In genomic region chr9:103180807-103181565, GRCm38 (mm10) we compare ENCODE assay signal across 7 mouse cellular contexts. TPM values are rescaled to one million over a fixed set of nuclear protein-coding genes. Genes with fewer than 3 reads are reported as not detected.
A peak's percentile ranks its signal among the peaks of the same experiment; 100 is the strongest.
DNase-seq lines count a peak whose midpoint lies in the region; ATAC-seq and TF ChIP-seq lines count a peak whose summit lies in the region.

No protein-coding gene starts in this region.

- WGBS in heart, embryonic 10.5 days: 1% methylated on average over 20 of the region's 20 CpGs
- 2% methylated on average over 20 of the region's 20 CpGs for WGBS in liver, embryonic 11.5 days

- no peak for TF ChIP-seq CTCF in embryonic fibroblast, embryonic 13.5 days (IDR thresholded peaks at IDR 0.05; ENCODE audit: borderline replicate concordance, insufficient read depth, low read length)

- peak overlapping the region; percentile 61 for H3K9ac ChIP-seq in liver, embryonic 11.5 days (ENCODE audit: low read depth, low read length)

- peak; percentile 76 for TF ChIP-seq POLR2A in embryonic fibroblast, embryonic 13.5 days (IDR thresholded peaks at IDR 0.05; ENCODE audit: low read depth, low read length)

- H3K9me3 ChIP-seq in heart, embryonic 10.5 days: no peaks in the 10 kb centered on the region
- H3K9me3 ChIP-seq in liver, embryonic 11.5 days (ENCODE audit: control insufficient read depth, low read length): no peaks in the 10 kb centered on the region

- H3K4me1 ChIP-seq in embryonic fibroblast, embryonic 13.5 days (ENCODE audit: control insufficient read depth, insufficient read depth, low read length): no peaks in the 10 kb centered on the region
- peaks cover 13% of the 10 kb centered on the region for H3K4me1 ChIP-seq in heart, embryonic 10.5 days
- peaks cover 10% of the 10 kb centered on the region for H3K4me1 ChIP-seq in liver, embryonic 11.5 days (replicated peaks; ENCODE audit: control insufficient read depth, insufficient read depth, low read length)

- DNase-seq in adrenal gland, adult 2 months: peak; percentile 85
- peak; percentile 94 for DNase-seq in heart, embryonic 10.5 days (ENCODE audit: low spot score)
- peak; percentile 53 to 66 for DNase-seq in kidney, adult 8-10 months
- peak; percentile 77 for DNase-seq in liver, embryonic 11.5 days (ENCODE audit: low spot score)
- peak; percentile 27 to 52 for DNase-seq in monocyte, adult 2 months (ENCODE audit: low read depth in 1 of 2, low spot score in 2 of 2)
- DNase-seq in spleen, postnatal 14 days (ENCODE audit: low spot score in 2 of 2): peak; percentile 34 to 49

- H3K4me2 ChIP-seq in liver, embryonic 11.5 days: peak overlapping the region; percentile 66

- ATAC-seq in liver, embryonic 11.5 days (replicated peaks; ENCODE audit: low FRiP score): peak; percentile 94

- H3K27ac ChIP-seq in embryonic fibroblast, embryonic 13.5 days (ENCODE audit: insufficient read depth, low read length): no peak overlapping the region
- H3K27ac ChIP-seq in heart, embryonic 10.5 days: peak overlapping the region; percentile 90
- H3K27ac ChIP-seq in liver, embryonic 11.5 days (ENCODE audit: low read depth, low read length): peak overlapping the region; percentile 49; the same call in 1 of the 2 replicates

- H3K36me3 ChIP-seq in heart, embryonic 10.5 days: no peaks in the 10 kb centered on the region
- no peaks in the 10 kb centered on the region for H3K36me3 ChIP-seq in liver, embryonic 11.5 days (ENCODE audit: control insufficient read depth, insufficient read depth, low read length)

- H3K4me3 ChIP-seq in embryonic fibroblast, embryonic 13.5 days (ENCODE audit: insufficient read depth, low read length): peak overlapping the region; percentile 34
- H3K4me3 ChIP-seq in heart, embryonic 10.5 days: peak overlapping the region; percentile 64
- H3K4me3 ChIP-seq in liver, embryonic 11.5 days (ENCODE audit: low read depth, low read length): peak overlapping the region; percentile 47

- 0 out of 2 replicates have a peak, but pooled peaks cover 4% of the 10 kb centered on the region for H3K27me3 ChIP-seq in heart, embryonic 10.5 days (ENCODE audit: insufficient read depth, poor library complexity, severe bottlenecking)
- no peaks in the 10 kb centered on the region for H3K27me3 ChIP-seq in liver, embryonic 11.5 days (replicated peaks; ENCODE audit: control insufficient read depth, insufficient read depth, low read length)

RNA-seq across cellular contexts. Expression of gene Srprb, which starts 21.0 kb away (rescaled TPM):
- total RNA-seq in adrenal gland, adult 2 months (2021): 10 to 100 TPM; 40.7 to 44.0 TPM
- 59.4 and 65.7 TPM in 2 replicates for polyA plus RNA-seq in adrenal gland, adult 2 months (2012; rRNA removed)
- polyA plus RNA-seq in embryonic fibroblast, embryonic 13.5 days (2011; ENCODE audit: insufficient read length, low read depth, missing spikeins): 43.1 and 76.1 TPM in 2 replicates
- polyA plus RNA-seq in heart, embryonic 10.5 days (2016; fragmentation: Nextera tagmentation; extraction: Ambion mirVana): 55.6 and 61.9 TPM in 2 replicates
- polyA plus RNA-seq in liver, embryonic 11.5 days (2014; fragmentation: Nextera tagmentation; extraction: Ambion mirVana): 49.7 and 50.4 TPM in 2 replicates

RNA-seq across cellular contexts. Expression of gene Gm20425, which starts 49.1 kb away (rescaled TPM):
- 10 to 100 TPM; 13.3 to 20.2 TPM for total RNA-seq in adrenal gland, adult 2 months (2021)
- 0.06 TPM in 1 of 2 replicates, not detected in the other for polyA plus RNA-seq in adrenal gland, adult 2 months (2012; rRNA removed)
- 0.33 and 1.4 TPM in 2 replicates for polyA plus RNA-seq in embryonic fibroblast, embryonic 13.5 days (2011; ENCODE audit: insufficient read length, low read depth, missing spikeins)
- polyA plus RNA-seq in heart, embryonic 10.5 days (2016; fragmentation: Nextera tagmentation; extraction: Ambion mirVana): 0.90 TPM in 1 of 2 replicates, not detected in the other
- polyA plus RNA-seq in liver, embryonic 11.5 days (2014; fragmentation: Nextera tagmentation; extraction: Ambion mirVana): not detected in 2 replicates

RNA-seq across cellular contexts. Expression of gene Trf, which starts 49.3 kb away (rescaled TPM):
- total RNA-seq in adrenal gland, adult 2 months (2021): 100 to 1,000 TPM; 241 to 278 TPM
- polyA plus RNA-seq in adrenal gland, adult 2 months (2012; rRNA removed): 430 and 1,156 TPM in 2 replicates
- polyA plus RNA-seq in embryonic fibroblast, embryonic 13.5 days (2011; ENCODE audit: insufficient read length, low read depth, missing spikeins): 1.2 and 2.2 TPM in 2 replicates
- 32.8 and 314 TPM in 2 replicates for polyA plus RNA-seq in heart, embryonic 10.5 days (2016; fragmentation: Nextera tagmentation; extraction: Ambion mirVana)
- 2,446 and 2,726 TPM in 2 replicates for polyA plus RNA-seq in liver, embryonic 11.5 days (2014; fragmentation: Nextera tagmentation; extraction: Ambion mirVana)

Comparison
In these comparisons a context has a peak if more than half of its experiments do, and no peak if none do; other contexts are left out.
1. DNase-seq: peak in every context shown above with its lines; median percentile 94 in heart, embryonic 10.5 days; 85 in adrenal gland, adult 2 months; 77 in liver, embryonic 11.5 days; 60 in kidney, adult 8-10 months; 42 in spleen, postnatal 14 days; 40 in monocyte, adult 2 months.
2. RNA of gene Trf, which starts 49.3 kb away (polyA plus RNA-seq): 2,446 to 2,726 TPM in liver, embryonic 11.5 days, 430 to 1,156 TPM in adrenal gland, adult 2 months and 32.8 to 314 TPM in heart, embryonic 10.5 days; 1.2 to 2.2 TPM in embryonic fibroblast, embryonic 13.5 days; every median in the first group is over 10 times any median in the second.
3. Peak in every context shown above with its lines, with median percentiles within 50 percentile points of each other: H3K4me3 ChIP-seq.